Mouse (Mus musculus): Measurements from ENCODE around the gene Fancc.

DNA sequence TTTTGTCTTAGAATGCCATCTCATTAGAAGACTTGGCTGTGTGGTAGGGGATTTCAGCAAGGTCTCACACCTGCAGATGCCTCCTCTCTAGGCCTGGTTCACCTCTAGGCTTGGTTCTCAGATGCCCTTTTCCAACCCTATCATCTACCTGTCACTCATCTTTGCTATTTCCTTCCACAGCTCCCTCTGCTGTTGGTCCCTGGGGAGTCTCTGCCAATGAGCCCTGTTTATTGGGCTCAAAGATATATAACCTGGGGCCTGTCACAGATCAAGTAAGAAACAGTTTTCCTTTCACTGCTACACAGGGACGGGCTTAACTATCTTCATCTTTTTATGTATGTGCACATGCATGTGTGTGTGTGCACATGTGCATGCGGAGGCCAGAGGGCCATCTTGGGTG lies 5.3 kb upstream of the Fancc start:
- TF ChIP-seq CTCF (conservative IDR thresholded peaks at IDR 0.05; ENCODE audit: low read length) (no peak), POU5F1 (IDR thresholded peaks at IDR 0.05; ENCODE audit: borderline replicate concordance, low read length) (no peak), NANOG (IDR thresholded peaks at IDR 0.05; ENCODE audit: borderline replicate concordance, low read length) (no peak)
